Mouse (Mus musculus) brain, embryonic 14.5 days (tissue): ENCODE measurements around the gene Elovl5.

Experiments used
- CTCF ChIP-seq: fragments of 200-500 bp; IDR thresholded peaks from 2 replicates; pipeline ENCODE4 v1.5.1; 2012; ENCODE audit warnings: inconsistent platforms, mild to moderate bottlenecking, moderate library complexity, borderline replicate concordance; ENCODE audit not compliant: insufficient read depth, insufficient read length; ENCODE audit errors: extremely low read depth
- POLR2A ChIP-seq: fragments of 200-500 bp; IDR thresholded peaks from 2 replicates; pipeline ENCODE4 v1.6.1; 2012; ENCODE audit warnings: mild to moderate bottlenecking, inconsistent platforms, borderline replicate concordance; ENCODE audit not compliant: poor library complexity, insufficient read depth, insufficient read length, severe bottlenecking; ENCODE audit errors: extremely low read depth

GRCm38 (mm10) chr9:77993101-77993500 lies 75.9 kb downstream of the Elovl5 start:
- TF ChIP-seq POLR2A (no peak), CTCF (no peak)
